ENCODE assay signal across 8 mouse cellular contexts in genomic region chr19:6018142-6019089, GRCm38 (mm10). TPM values are rescaled to one million over a fixed set of nuclear protein-coding genes. Genes with fewer than 3 reads are reported as not detected.
DNase-seq lines count a peak whose midpoint lies in the region; TF ChIP-seq lines count a peak whose summit lies in the region.
"Had no signal": no experiment of that assay in that cellular context is flagged by ENCODE, and none has a peak within 500 bp of the region (broad histone marks: within the 10 kb centered on the region; RNA-seq: fewer than 3 reads in every experiment).

No protein-coding gene starts in this region.

- peak; percentile 90; the same call in 1 of the 2 replicates for TF ChIP-seq CTCF in spleen, adult 2 months (IDR thresholded peaks at IDR 0.05; ENCODE audit: extremely low read depth, insufficient read depth, insufficient read length, insufficient replicate concordance)

- peaks cover 27% of the 10 kb centered on the region for H3K4me1 ChIP-seq in heart, embryonic 10.5 days
- peaks cover 60% of the 10 kb centered on the region for H3K4me1 ChIP-seq in megakaryocyte, embryonic 14.5 days
- H3K4me1 ChIP-seq in spleen, adult 2 months (ENCODE audit: control insufficient read depth, insufficient read depth, insufficient read length), result peaks cover 13% of the 10 kb centered on the region; the same call in 1 of the 2 replicates

- TF ChIP-seq POLR2A in spleen, adult 2 months (IDR thresholded peaks at IDR 0.05; ENCODE audit: low read depth, low read length), result no peak

- H3K27ac ChIP-seq in heart, embryonic 10.5 days, result no peak overlapping the region
- H3K27ac ChIP-seq in spleen, adult 2 months (ENCODE audit: insufficient read depth, low read length), result no peak overlapping the region
- H3K27ac ChIP-seq: neural tube, embryonic 13.5 days had no signal

- H3K27me3 ChIP-seq in heart, embryonic 10.5 days (ENCODE audit: insufficient read depth, poor library complexity, severe bottlenecking), result peaks cover 31% of the 10 kb centered on the region
- H3K27me3 ChIP-seq in megakaryocyte, embryonic 14.5 days (replicated peaks), result peaks cover 6% of the 10 kb centered on the region
- H3K27me3 ChIP-seq in spleen, adult 2 months (ENCODE audit: control insufficient read depth, insufficient read depth, low read length), result no peaks in the 10 kb centered on the region

- WGBS in heart, embryonic 10.5 days, result 30% methylated on average over 15 of the region's 15 CpGs
- 23% methylated on average over 15 of the region's 15 CpGs for WGBS in spleen, adult 2 months

- H3K9me3 ChIP-seq in heart, embryonic 10.5 days, result no peaks in the 10 kb centered on the region
- no peaks in the 10 kb centered on the region for H3K9me3 ChIP-seq in megakaryocyte, embryonic 14.5 days
- H3K9me3 ChIP-seq: neural tube, embryonic 13.5 days had no signal

- H3K4me3 ChIP-seq in heart, embryonic 10.5 days, result no peak overlapping the region
- peak overlapping the region; percentile 66 for H3K4me3 ChIP-seq in megakaryocyte, embryonic 14.5 days (replicated peaks)
- no peak overlapping the region for H3K4me3 ChIP-seq in spleen, adult 2 months (ENCODE audit: extremely low read depth, insufficient read depth, insufficient read length)
- H3K4me3 ChIP-seq: neural tube, embryonic 13.5 days had no signal

- DNase-seq in ES-CJ7 (ENCODE audit: low read depth, low spot score), result peak; percentile 93
- peak; percentile 84 to 89 for DNase-seq in adrenal gland, adult 18-20 months (ENCODE audit: low spot score in 2 of 2)
- peak; percentile 87 for DNase-seq in embryo, embryonic 11 days
- DNase-seq in heart, embryonic 10.5 days (ENCODE audit: low spot score), result peak; percentile 92
- peak; percentile 70 for DNase-seq in left cerebral cortex, adult 11 months (ENCODE audit: low spot score)
- DNase-seq in spleen, adult 2 months (ENCODE audit: low read depth in 1 of 2, low spot score in 2 of 2), result peak; percentile 81 to 85

- no peaks in the 10 kb centered on the region for H3K36me3 ChIP-seq in heart, embryonic 10.5 days
- H3K36me3 ChIP-seq in megakaryocyte, embryonic 14.5 days (replicated peaks; ENCODE audit: low read length), result peaks cover 8% of the 10 kb centered on the region
- 0 out of 2 replicates have a peak, but pooled peaks cover under 1% of the 10 kb centered on the region for H3K36me3 ChIP-seq in spleen, adult 2 months (ENCODE audit: control insufficient read depth, insufficient read depth, low read length)
- H3K36me3 ChIP-seq: neural tube, embryonic 13.5 days had no signal

RNA-seq across cellular contexts. Expression of gene Capn1, which starts 2.7 kb away (rescaled TPM):
- total RNA-seq in adrenal gland, adult 18-20 months (2021), result 10 to 100 TPM; 31.6 to 35.5 TPM
- 7.3 and 7.4 TPM in 2 replicates for polyA plus RNA-seq in heart, embryonic 10.5 days (2016; fragmentation: Nextera tagmentation; extraction: Ambion mirVana)
- 66.2 and 91.7 TPM in 2 replicates for polyA plus RNA-seq in megakaryocyte, embryonic 14.5 days (2012; ENCODE audit: insufficient read depth, low replicate concordance)
- 50.8 and 53.0 TPM in 2 replicates for polyA plus RNA-seq in spleen, adult 2 months (2012; rRNA removed)

RNA-seq across cellular contexts. Expression of gene Syvn1, which starts 28.0 kb away (rescaled TPM):
- 10 to 100 TPM; 49.7 to 71.3 TPM for total RNA-seq in adrenal gland, adult 18-20 months (2021)
- 25.4 and 31.0 TPM in 2 replicates for polyA plus RNA-seq in heart, embryonic 10.5 days (2016; fragmentation: Nextera tagmentation; extraction: Ambion mirVana)
- 129 and 202 TPM in 2 replicates for polyA plus RNA-seq in megakaryocyte, embryonic 14.5 days (2012; ENCODE audit: insufficient read depth, low replicate concordance)
- 108 and 124 TPM in 2 replicates for polyA plus RNA-seq in spleen, adult 2 months (2012; rRNA removed)

RNA-seq across cellular contexts. Expression of gene Slc22a20, which starts 32.5 kb away (rescaled TPM):
- not detected for total RNA-seq in adrenal gland, adult 18-20 months (2021)
- not detected in 2 replicates for polyA plus RNA-seq in heart, embryonic 10.5 days (2016; fragmentation: Nextera tagmentation; extraction: Ambion mirVana)
- not detected in 2 replicates for polyA plus RNA-seq in megakaryocyte, embryonic 14.5 days (2012; ENCODE audit: insufficient read depth, low replicate concordance)
- polyA plus RNA-seq in spleen, adult 2 months (2012; rRNA removed), result not detected in 2 replicates
- polyA plus RNA-seq: neural tube, embryonic 13.5 days had no signal

RNA-seq across cellular contexts. Expression of gene Mrpl49, which starts 39.2 kb away (rescaled TPM):
- 10 to 100 TPM; 53.3 to 59.7 TPM for total RNA-seq in adrenal gland, adult 18-20 months (2021)
- 71.4 and 85.0 TPM in 2 replicates for polyA plus RNA-seq in heart, embryonic 10.5 days (2016; fragmentation: Nextera tagmentation; extraction: Ambion mirVana)
- polyA plus RNA-seq in megakaryocyte, embryonic 14.5 days (2012; ENCODE audit: insufficient read depth, low replicate concordance), result 19.0 and 54.3 TPM in 2 replicates
- polyA plus RNA-seq in spleen, adult 2 months (2012; rRNA removed), result 11.0 TPM in 2 replicates

RNA-seq across cellular contexts. Expression of gene Fau, which starts 39.2 kb away (rescaled TPM):
- total RNA-seq in adrenal gland, adult 18-20 months (2021), result 1,000 to 10,000 TPM; 1,067 to 1,157 TPM
- polyA plus RNA-seq in heart, embryonic 10.5 days (2016; fragmentation: Nextera tagmentation; extraction: Ambion mirVana), result 570 and 662 TPM in 2 replicates
- 3,425 and 5,919 TPM in 2 replicates for polyA plus RNA-seq in megakaryocyte, embryonic 14.5 days (2012; ENCODE audit: insufficient read depth, low replicate concordance)
- 1,884 and 3,019 TPM in 2 replicates for polyA plus RNA-seq in spleen, adult 2 months (2012; rRNA removed)
